Mouse (Mus musculus) testis, adult 2 months (tissue): ENCODE measurements around the gene Cmbl.

Experiments
- CTCF ChIP-seq: fragments of 200-500 bp; IDR thresholded peaks from 2 replicates; pipeline ENCODE4 v1.5.1; 2012; ENCODE audit warnings: low read depth, mild to moderate bottlenecking, inconsistent platforms, low read length, moderate library complexity; ENCODE audit not compliant: control insufficient read depth, insufficient read depth, insufficient replicate concordance
- POLR2A ChIP-seq: fragments of 200-500 bp; IDR thresholded peaks from 2 replicates; pipeline ENCODE4 v1.6.1; 2012; ENCODE audit warnings: low read depth, mild to moderate bottlenecking, inconsistent platforms, low read length, moderate library complexity; ENCODE audit not compliant: control insufficient read depth

DNA sequence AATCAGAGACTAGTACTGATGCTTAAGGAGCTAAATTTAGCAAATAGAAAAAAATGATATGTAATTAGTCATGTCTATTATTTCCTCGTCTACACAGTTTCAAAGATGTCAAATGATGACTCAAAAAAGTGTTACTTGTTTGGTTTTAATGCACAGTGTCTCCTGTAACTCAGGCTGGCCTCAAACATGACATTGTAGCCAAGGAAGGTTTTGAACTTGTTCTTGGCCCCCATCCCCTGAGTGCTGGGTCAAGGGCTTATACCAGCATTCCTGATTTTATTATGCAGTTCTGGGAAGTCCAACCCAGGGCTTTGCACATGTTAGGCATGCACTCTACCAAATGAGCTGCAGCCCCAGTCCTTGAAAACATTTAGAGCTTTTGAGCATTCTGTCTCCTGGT lies 597 bp downstream of the Cmbl start:
- no peak for TF ChIP-seq POLR2A
- no peak for TF ChIP-seq CTCF
